In the genomic region with DNA sequence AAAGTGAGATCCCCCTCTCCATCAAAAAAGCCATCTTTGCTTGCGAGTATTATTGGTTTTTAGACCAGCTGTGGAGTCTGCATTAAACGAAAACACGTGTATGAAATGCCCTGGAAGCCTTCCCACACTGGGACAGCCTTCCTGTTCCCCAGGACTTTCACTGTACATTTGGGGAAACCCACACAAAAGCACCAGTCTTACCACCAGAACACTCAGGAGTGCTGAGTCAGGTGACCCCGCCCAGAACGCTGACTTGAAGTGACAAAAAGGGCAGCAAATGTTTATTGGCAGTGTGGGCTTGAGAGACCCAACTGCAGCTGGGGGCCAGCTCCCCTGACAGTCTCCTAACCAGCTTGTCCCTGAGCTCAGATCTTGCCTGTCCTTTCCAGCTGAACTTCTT, we compare ENCODE assay signal across 20 mouse cellular contexts. TPM values are rescaled to one million over a fixed set of nuclear protein-coding genes. Genes with fewer than 3 reads are reported as not detected.
DNase-seq lines count a peak whose midpoint lies in the region; ATAC-seq and TF ChIP-seq lines count a peak whose summit lies in the region.
"Had no signal": no experiment of that assay in that cellular context is flagged by ENCODE, and none has a peak within 500 bp of the region (broad histone marks: within the 10 kb centered on the region; RNA-seq: fewer than 3 reads in every experiment).

No protein-coding gene starts in this region.

- intact Hi-C loops in heart, adult 2 months (cut with DNase I), result no loop called here

- peak; percentile 86 for DNase-seq in heart, adult 11 months
- DNase-seq in heart, adult 2 months, result no peak
- peak; percentile 18 for DNase-seq in ES-CJ7 (ENCODE audit: low read depth, low spot score)
- no peak for DNase-seq in kidney, adult 2 months
- no peak for DNase-seq in right cerebral cortex, postnatal 25 days
- DNase-seq in hindbrain, postnatal 0 days (ENCODE audit: low spot score), result no peak
- DNase-seq: cerebellum, adult 11-12 months; heart, postnatal 4 days; kidney, postnatal 4 days; layer of hippocampus, postnatal 36 days; lung, postnatal 4 days had no signal

- H3K27me3 ChIP-seq in heart, adult 2 months (ENCODE audit: control insufficient read depth, insufficient read depth, low read length), result no peaks in the 10 kb centered on the region
- no peaks in the 10 kb centered on the region for H3K27me3 ChIP-seq in embryonic facial prominence, embryonic 13.5 days
- no peaks in the 10 kb centered on the region for H3K27me3 ChIP-seq in limb, embryonic 13.5 days
- no peaks in the 10 kb centered on the region for H3K27me3 ChIP-seq in kidney, adult 2 months (replicated peaks; ENCODE audit: control insufficient read depth, insufficient read depth, low read length)
- no peaks in the 10 kb centered on the region for H3K27me3 ChIP-seq in hindbrain, postnatal 0 days (ENCODE audit: insufficient read depth, low read length)
- H3K27me3 ChIP-seq: forebrain, embryonic 13.5 days; neural tube, embryonic 13.5 days had no signal

- WGBS in heart, adult 2 months, result 63% methylated on average over 5 of the region's 5 CpGs
- 35% methylated on average over 5 of the region's 5 CpGs for WGBS in embryonic facial prominence, embryonic 13.5 days
- WGBS in limb, embryonic 13.5 days, result 17% methylated on average over 5 of the region's 5 CpGs
- WGBS in kidney, adult 2 months, result 59% methylated on average over 5 of the region's 5 CpGs
- 68% methylated on average over 5 of the region's 5 CpGs for WGBS in hindbrain, postnatal 0 days

- no peaks in the 10 kb centered on the region for H3K36me3 ChIP-seq in heart, adult 2 months (ENCODE audit: control insufficient read depth, insufficient read depth, low read length)
- no peaks in the 10 kb centered on the region for H3K36me3 ChIP-seq in embryonic facial prominence, embryonic 13.5 days
- H3K36me3 ChIP-seq in limb, embryonic 13.5 days, result no peaks in the 10 kb centered on the region
- no peaks in the 10 kb centered on the region for H3K36me3 ChIP-seq in kidney, adult 2 months (ENCODE audit: control insufficient read depth, insufficient read depth, low read length)
- no peaks in the 10 kb centered on the region for H3K36me3 ChIP-seq in hindbrain, postnatal 0 days (ENCODE audit: insufficient read depth, low read length)
- H3K36me3 ChIP-seq: G1E; heart, embryonic 10.5 days; liver, embryonic 15.5 days; neural tube, embryonic 13.5 days had no signal

- no peak overlapping the region for H3K4me2 ChIP-seq in embryonic facial prominence, embryonic 13.5 days
- peak overlapping the region; percentile 5; the same call in 1 of the 2 replicates for H3K4me2 ChIP-seq in limb, embryonic 13.5 days (replicated peaks)
- no peak overlapping the region for H3K4me2 ChIP-seq in hindbrain, postnatal 0 days (ENCODE audit: low read depth, low read length)
- H3K4me2 ChIP-seq: forebrain, embryonic 13.5 days; liver, embryonic 15.5 days; neural tube, embryonic 13.5 days had no signal

- no peak for TF ChIP-seq EP300 in heart, adult 2 months (IDR thresholded peaks at IDR 0.05; ENCODE audit: insufficient read depth, low read depth, low read length)

- H3K4me1 ChIP-seq in heart, adult 2 months (ENCODE audit: control insufficient read depth, insufficient read depth, low read length), result no peaks in the 10 kb centered on the region
- H3K4me1 ChIP-seq in embryonic facial prominence, embryonic 13.5 days, result peaks cover 23% of the 10 kb centered on the region
- peaks cover 35% of the 10 kb centered on the region for H3K4me1 ChIP-seq in limb, embryonic 13.5 days
- H3K4me1 ChIP-seq in kidney, adult 2 months (ENCODE audit: control insufficient read depth, insufficient read depth, low read length), result no peaks in the 10 kb centered on the region
- no peaks in the 10 kb centered on the region for H3K4me1 ChIP-seq in hindbrain, postnatal 0 days (ENCODE audit: insufficient read depth, low read length)

- TF ChIP-seq POLR2A in heart, adult 2 months (IDR thresholded peaks at IDR 0.05; ENCODE audit: insufficient read depth, low read depth, low read length), result no peak
- no peak for TF ChIP-seq POLR2A in kidney, adult 2 months (IDR thresholded peaks at IDR 0.05; ENCODE audit: low read depth, low read length)

- H3K9me3 ChIP-seq in embryonic facial prominence, embryonic 13.5 days, result no peaks in the 10 kb centered on the region
- H3K9me3 ChIP-seq in limb, embryonic 13.5 days, result no peaks in the 10 kb centered on the region
- H3K9me3 ChIP-seq in hindbrain, postnatal 0 days (ENCODE audit: low read length), result no peaks in the 10 kb centered on the region
- H3K9me3 ChIP-seq: forebrain, embryonic 13.5 days; G1E; heart, embryonic 10.5 days; liver, embryonic 15.5 days; neural tube, embryonic 13.5 days had no signal

- no peak for TF ChIP-seq CTCF in heart, adult 2 months (IDR thresholded peaks at IDR 0.05)
- TF ChIP-seq CTCF in kidney, adult 2 months (conservative IDR thresholded peaks at IDR 0.05; ENCODE audit: insufficient read depth, insufficient read length, low read depth, low read length), result no peak
- no peak for TF ChIP-seq CTCF in hindbrain, postnatal 0 days (IDR thresholded peaks at IDR 0.05; ENCODE audit: low read depth)

- no peaks in the 10 kb centered on the region for H3K79me2 ChIP-seq in heart, adult 2 months (replicated peaks; ENCODE audit: control insufficient read depth, insufficient read depth, low read length)

- ATAC-seq in embryonic facial prominence, embryonic 13.5 days (ENCODE audit: insufficient number of reproducible peaks, insufficient read depth, low FRiP score, low TSS enrichment, low read depth), result no peak
- ATAC-seq in limb, embryonic 13.5 days (ENCODE audit: low FRiP score, low read depth), result peak; percentile 64; the same call in 1 of the 2 replicates
- ATAC-seq in hindbrain, postnatal 0 days, result no peak
- ATAC-seq: activated CD4-positive, CD25-positive, alpha-beta regulatory T cell, adult 4 months; forebrain, embryonic 13.5 days; intestine, postnatal 0 days had no signal

- H3K27ac ChIP-seq in heart, adult 2 months, result no peak overlapping the region
- H3K27ac ChIP-seq in embryonic facial prominence, embryonic 13.5 days, result peak overlapping the region; percentile 45
- peak overlapping the region; percentile 67 for H3K27ac ChIP-seq in limb, embryonic 13.5 days
- no peak overlapping the region for H3K27ac ChIP-seq in kidney, adult 2 months (ENCODE audit: insufficient read depth, low read depth, low read length)
- H3K27ac ChIP-seq in hindbrain, postnatal 0 days, result no peak overlapping the region
- H3K27ac ChIP-seq: forebrain, embryonic 13.5 days; heart, embryonic 10.5 days; liver, embryonic 15.5 days; neural tube, embryonic 13.5 days had no signal

- H3K9ac ChIP-seq in heart, adult 2 months (ENCODE audit: low read depth, low read length), result no peak overlapping the region
- H3K9ac ChIP-seq in embryonic facial prominence, embryonic 13.5 days, result no peak overlapping the region
- no peak overlapping the region for H3K9ac ChIP-seq in limb, embryonic 13.5 days
- H3K9ac ChIP-seq in hindbrain, postnatal 0 days (replicated peaks; ENCODE audit: low read length), result no peak overlapping the region
- H3K9ac ChIP-seq: forebrain, embryonic 13.5 days; liver, embryonic 15.5 days; neural tube, embryonic 13.5 days had no signal

- H3K4me3 ChIP-seq in heart, adult 2 months, result no peak overlapping the region
- no peak overlapping the region for H3K4me3 ChIP-seq in embryonic facial prominence, embryonic 13.5 days
- H3K4me3 ChIP-seq in limb, embryonic 13.5 days, result no peak overlapping the region
- no peak overlapping the region for H3K4me3 ChIP-seq in kidney, adult 2 months (ENCODE audit: insufficient read depth, low read depth, low read length)
- H3K4me3 ChIP-seq in hindbrain, postnatal 0 days (ENCODE audit: low read length), result no peak overlapping the region
- H3K4me3 ChIP-seq: forebrain, embryonic 13.5 days; heart, embryonic 10.5 days; liver, embryonic 15.5 days; neural tube, embryonic 13.5 days had no signal

RNA-seq across cellular contexts. Expression of a gene that starts 0.9 kb away (rescaled TPM):
- total RNA-seq in heart, adult 2 months (2021), result 100 to 1,000 TPM; 182 to 196 TPM
- 209 and 406 TPM in 2 replicates for polyA plus RNA-seq in heart, adult 2 months (2012; rRNA removed)
- polyA plus RNA-seq in embryonic facial prominence, embryonic 13.5 days (2015; fragmentation: Nextera tagmentation; extraction: Ambion mirVana), result 480 and 544 TPM in 2 replicates
- 550 and 580 TPM in 2 replicates for polyA plus RNA-seq in limb, embryonic 13.5 days (2015; fragmentation: Nextera tagmentation; extraction: Ambion mirVana)
- polyA plus RNA-seq in kidney, adult 2 months (2012; rRNA removed), result 320 and 328 TPM in 2 replicates
- total RNA-seq in hindbrain, postnatal 0 days (2014; rRNA removed), result 524 and 552 TPM in 2 replicates
- 725 and 737 TPM in 2 replicates for polyA plus RNA-seq in hindbrain, postnatal 0 days (2015; fragmentation: Nextera tagmentation; extraction: Ambion mirVana)
- polyA plus RNA-seq: G1E had no signal

Comparison
In these comparisons a context has a peak if more than half of its experiments do, and no peak if none do; other contexts are left out.
1. DNase-seq: peak in heart, adult 11 months (single experiment) and ES-CJ7 (single experiment); none in heart, adult 2 months (0 of 2), kidney, adult 2 months (single experiment), right cerebral cortex, postnatal 25 days (single experiment) and hindbrain, postnatal 0 days (single experiment).
2. H3K27ac ChIP-seq: peak in embryonic facial prominence, embryonic 13.5 days (single experiment) and limb, embryonic 13.5 days (single experiment); none in heart, adult 2 months (single experiment), kidney, adult 2 months (single experiment) and hindbrain, postnatal 0 days (single experiment).